Mouse (Mus musculus) gastrocnemius, adult 2 months (tissue): ENCODE results near the gene Myom1. TPM values are rescaled to one million over a fixed set of nuclear protein-coding genes. Genes with fewer than 3 reads are reported as not detected.

Experiments
- DNase-seq: peaks from one replicate; pipeline ENCODE4 v3.0.0; 2022
- H3K27ac ChIP-seq: fragments of 200-600 bp; 2 replicates; pipeline ENCODE4 v1.8.1; 2022; ENCODE audit warnings: mild to moderate bottlenecking
- H3K4me3 ChIP-seq: fragments of 200-600 bp; 2 replicates; pipeline ENCODE4 v1.8.1; 2022; ENCODE audit warnings: mild to moderate bottlenecking, moderate library complexity
- CTCF ChIP-seq: fragments of 200-600 bp; IDR thresholded peaks from 2 replicates; pipeline ENCODE4 v1.8.1; 2022; ENCODE audit warnings: antibody characterized with exemption, mild to moderate bottlenecking, moderate library complexity
- intact Hi-C: fragments of 180-260 bp; cut with DNase I; formaldehyde crosslinking; loops from one replicate; pipeline ENCODE4 v1.15.1; 2025
- total RNA-seq, 2 experiments: library from RNA; stranded (reverse); gene quantifications; 2 replicates each; pipeline ENCODE4 v1.2.3; 2021

Myom1 gene
- total RNA-seq, 2 experiments from 2014 or later, result 1,223 to 1,379 TPM

DNA sequence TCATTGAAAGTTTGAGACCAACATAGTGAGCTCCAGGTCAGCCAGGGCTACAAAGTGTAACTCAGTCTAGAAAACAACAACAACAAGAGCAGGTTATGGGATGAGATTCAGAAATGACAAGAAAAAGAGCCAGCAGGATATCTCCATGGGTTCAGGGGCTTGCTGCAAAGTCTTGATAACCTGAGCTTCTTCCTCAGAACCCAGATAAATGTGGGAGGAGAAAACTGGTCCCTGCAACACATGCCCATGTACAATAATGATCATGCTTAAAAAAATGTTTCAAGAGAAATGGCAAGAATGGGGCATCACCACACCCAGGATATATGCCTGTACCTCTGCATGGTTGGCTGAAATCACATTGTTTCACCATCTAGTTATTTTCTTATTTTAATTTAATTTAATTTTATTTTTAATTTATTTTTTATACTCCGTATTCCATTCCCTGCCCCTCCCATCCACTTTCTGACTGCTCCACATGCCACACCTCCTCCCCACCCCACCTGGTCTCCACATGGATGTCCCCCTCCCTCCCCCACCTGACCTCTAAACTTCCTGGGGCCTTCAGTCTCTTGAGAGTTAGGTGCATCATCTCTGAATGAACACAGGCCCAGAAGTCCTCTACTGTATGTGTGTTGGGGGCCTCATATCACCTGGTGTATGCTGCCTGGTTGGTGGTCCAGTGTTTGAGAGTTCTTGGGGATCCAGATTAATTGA is 143.0 kb downstream of the Myom1 start:
- no peak for DNase-seq
- no peak overlapping the region for H3K4me3 ChIP-seq
- H3K27ac ChIP-seq, result no peak overlapping the region
- intact Hi-C loops, result no loop called here
- no peak for TF ChIP-seq CTCF

DNA sequence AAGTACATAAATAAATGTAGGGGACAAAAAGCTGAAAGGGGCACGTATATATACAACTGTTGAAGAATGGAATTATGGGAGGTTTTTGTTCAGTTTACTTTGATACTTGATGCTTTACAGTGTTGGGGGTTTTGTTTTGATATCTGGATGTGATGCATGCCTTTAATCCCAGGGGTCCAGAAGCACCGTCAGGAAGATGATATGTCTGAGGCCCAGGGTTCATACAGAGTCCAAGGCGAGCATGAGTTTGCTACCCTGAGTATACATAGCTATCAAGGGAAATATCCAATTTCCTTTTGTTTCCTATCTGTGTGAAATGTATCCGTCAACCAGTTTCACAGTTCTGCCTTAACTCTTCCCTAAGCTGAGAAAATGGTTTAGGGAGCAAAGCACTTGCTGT is 150.9 kb downstream of the Myom1 start:
- Histone ChIP-seq H3K27ac (no peak overlapping the region), H3K4me3 (no peak overlapping the region)
- intact Hi-C loops, result no loop called here
- no peak for DNase-seq
- no peak for TF ChIP-seq CTCF

DNA sequence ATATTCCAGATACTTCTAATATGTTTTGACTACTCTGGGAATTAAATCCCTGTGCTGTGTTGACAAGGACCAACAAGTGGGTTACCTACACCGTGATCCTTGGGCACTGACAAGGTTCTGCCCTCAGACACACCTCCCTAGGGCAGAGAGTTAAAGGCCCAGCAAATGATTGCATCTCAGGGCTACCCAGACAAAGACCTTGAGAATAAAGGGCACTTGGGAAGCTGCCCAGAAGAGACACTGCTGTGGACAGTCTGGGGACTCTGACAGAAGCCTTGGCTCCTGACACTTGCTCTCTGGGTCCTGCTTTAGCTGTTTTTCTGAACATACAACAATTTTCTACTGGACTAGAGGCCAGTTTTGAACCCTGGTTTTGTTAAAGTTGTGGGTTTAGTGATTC is 152.8 kb downstream of the Myom1 start:
- Histone ChIP-seq H3K4me3 (no peak overlapping the region), H3K27ac (no peak overlapping the region)
- TF ChIP-seq CTCF, result no peak
- DNase-seq, result no peak
- intact Hi-C loops, result no loop called here

- no peak for DNase-seq
- intact Hi-C loops, result no loop called here
- Histone ChIP-seq H3K4me3 (no peak overlapping the region), H3K27ac (no peak overlapping the region)
- no peak for TF ChIP-seq CTCF
Measured at GRCm38 (mm10) chr17:71159152-71159567, 156.7 kb downstream of the Myom1 start.

DNA sequence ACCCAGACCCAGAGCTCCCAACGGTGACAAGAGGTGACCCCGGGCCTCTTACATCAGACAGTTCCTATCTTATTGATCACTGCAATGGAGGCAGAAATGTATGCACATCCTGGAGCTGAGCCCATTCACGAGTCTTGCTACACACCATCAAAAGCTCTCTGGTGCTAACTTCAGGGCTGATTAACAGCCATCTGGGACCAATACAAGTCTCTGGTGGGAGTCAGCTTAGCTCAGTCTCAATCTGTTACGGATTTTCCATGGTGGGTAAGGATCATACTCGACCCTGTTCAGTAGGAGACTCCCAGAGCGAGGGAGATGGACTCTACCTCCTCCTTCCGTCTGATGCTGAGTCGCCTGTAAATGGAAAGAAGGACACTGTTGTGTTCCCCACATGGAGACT is 157.3 kb downstream of the Myom1 start:
- intact Hi-C loops, result no loop called here
- Histone ChIP-seq H3K4me3 (no peak overlapping the region), H3K27ac (no peak overlapping the region)
- no peak for TF ChIP-seq CTCF
- no peak for DNase-seq

DNA sequence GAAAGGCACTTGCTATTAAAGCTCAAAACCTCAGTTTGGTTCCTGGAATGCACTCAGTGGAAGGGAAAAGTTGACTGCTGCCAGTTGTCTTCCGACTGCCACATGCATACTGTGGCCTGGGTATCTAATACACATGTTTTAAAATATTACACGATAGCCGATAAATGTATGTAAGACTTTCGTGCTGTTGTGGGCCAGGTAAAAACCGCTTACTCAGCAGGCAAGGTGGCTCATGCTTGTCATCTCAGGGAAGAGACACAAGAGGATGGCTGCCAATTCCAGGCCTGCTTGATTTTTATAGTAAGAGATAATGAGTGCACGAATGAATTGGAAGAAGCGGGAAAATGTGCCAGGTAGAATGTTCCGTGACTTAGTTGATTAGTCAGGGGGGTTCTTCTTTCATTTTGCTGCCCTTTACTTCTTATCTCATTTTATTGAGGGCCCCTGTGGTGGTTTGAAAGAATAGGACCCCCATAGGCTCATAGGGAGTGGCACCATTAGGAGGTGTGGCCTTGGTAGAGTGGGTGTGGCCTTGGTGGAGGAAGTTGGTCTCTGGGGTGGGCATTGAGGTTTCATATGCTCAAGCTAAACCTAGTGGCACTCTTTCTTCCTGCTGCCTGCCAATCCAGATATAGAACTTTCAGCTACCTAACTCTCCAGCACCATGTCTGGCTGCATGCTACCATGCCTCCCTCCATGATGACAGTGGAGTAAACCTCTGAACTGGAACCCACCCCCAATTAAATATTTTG is 158.0 kb downstream of the Myom1 start:
- TF ChIP-seq CTCF, result no peak
- DNase-seq, result no peak
- H3K27ac ChIP-seq, result no peak overlapping the region
- intact Hi-C loops, result no loop called here
- H3K4me3 ChIP-seq, result no peak overlapping the region

DNA sequence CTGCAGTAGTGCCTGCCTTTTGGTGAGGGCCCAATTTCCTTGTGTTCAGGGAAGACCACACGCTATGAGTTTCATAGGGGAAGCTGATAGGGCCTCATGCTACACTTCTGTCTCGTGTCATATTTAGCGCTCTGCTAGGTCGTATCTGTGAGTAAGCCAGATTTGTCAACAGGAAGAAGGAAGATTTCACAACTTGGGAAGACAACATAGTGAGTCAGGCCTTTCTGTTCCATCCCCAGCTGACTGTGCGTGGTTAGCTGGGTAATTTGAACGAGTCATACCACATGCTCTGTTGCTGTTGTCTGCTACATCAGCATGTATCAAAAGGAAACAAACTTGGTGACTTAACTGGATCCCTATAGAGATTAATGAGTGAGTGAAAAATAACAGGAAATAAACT is 162.6 kb downstream of the Myom1 start:
- no peak for TF ChIP-seq CTCF
- H3K4me3 ChIP-seq, result no peak overlapping the region
- peak; percentile 33 for DNase-seq
- H3K27ac ChIP-seq, result peak overlapping the region; percentile 24; the same call in 1 of the 2 replicates
- intact Hi-C loops, result no loop called here

DNA sequence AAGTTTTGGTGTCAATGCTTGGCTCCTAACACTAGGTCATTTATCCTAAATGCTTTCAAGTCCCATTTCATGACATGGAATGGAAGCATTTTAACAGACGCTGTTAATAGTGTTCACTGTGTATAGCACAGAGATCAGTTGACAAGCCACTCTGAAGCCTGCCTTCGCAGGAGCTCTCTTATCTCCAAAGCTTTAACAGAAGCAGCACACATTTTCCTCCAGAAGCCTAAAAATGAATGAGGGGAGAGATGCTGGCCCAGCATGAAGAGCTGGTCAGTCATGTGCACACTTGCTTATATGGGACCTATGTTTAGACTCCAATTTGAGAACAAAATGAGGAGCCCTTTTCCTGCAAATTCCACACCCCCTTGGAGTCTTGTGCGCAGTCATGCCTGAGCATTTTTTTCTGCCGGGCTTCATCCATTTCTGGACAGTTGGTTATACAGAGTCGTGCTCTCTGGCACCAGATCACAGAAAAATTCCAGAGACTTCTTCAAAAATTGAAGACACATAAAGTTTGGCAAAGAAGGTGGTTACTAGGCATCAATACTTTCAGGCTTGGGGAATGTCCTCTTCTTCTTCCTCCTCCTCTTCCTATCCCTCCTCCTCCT is 165.9 kb downstream of the Myom1 start:
- intact Hi-C loops, result no loop called here
- no peak overlapping the region for H3K27ac ChIP-seq
- no peak for TF ChIP-seq CTCF
- no peak for DNase-seq
- H3K4me3 ChIP-seq, result no peak overlapping the region

DNA sequence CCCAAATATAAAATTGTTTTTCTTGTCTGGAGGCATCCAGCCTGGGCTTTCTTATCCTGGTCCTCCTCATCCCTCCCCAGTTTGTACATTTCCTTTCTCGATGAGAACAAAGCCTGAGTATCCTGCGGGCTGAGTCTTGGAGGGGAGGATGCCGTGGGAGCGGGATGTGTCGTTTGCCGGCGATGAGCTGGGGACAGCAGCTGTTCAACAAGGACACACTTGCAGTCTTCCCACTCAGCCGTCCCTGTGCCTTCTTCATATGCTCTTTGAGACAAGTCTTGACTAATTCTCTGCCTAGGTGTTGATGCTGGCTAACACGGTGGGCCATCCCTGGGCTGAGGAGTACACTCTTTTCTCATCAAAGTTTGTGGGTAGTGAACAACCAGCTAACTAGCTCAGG is 166.4 kb downstream of the Myom1 start:
- Histone ChIP-seq H3K4me3 (no peak overlapping the region), H3K27ac (no peak overlapping the region)
- no peak for DNase-seq
- TF ChIP-seq CTCF, result no peak
- intact Hi-C loops, result no loop called here

DNA sequence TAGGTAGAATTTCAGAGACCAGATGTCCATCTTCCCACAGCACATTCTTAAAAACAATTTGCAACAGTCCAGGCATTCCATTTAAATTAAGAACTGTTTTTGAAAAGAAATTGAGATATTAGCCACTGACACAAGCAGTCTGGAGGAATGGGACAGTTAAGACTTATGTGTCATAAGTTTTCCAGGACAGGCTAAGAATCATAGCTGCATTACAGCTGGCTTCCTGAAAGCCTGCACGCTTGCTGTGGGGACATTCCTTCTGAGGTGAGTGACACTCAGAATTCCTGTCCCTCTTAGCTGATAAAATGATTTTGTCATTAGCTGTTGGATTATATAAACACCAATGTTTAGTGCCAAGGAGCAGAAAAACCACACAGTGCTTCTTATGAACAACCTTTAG is 167.2 kb downstream of the Myom1 start:
- TF ChIP-seq CTCF, result no peak
- intact Hi-C loops, result no loop called here
- H3K4me3 ChIP-seq, result no peak overlapping the region
- H3K27ac ChIP-seq, result no peak overlapping the region
- DNase-seq, result no peak

GRCm38 (mm10) chr17:71171161-71171560 is 168.7 kb downstream of the Myom1 start:
- DNase-seq, result no peak
- TF ChIP-seq CTCF, result no peak
- Histone ChIP-seq H3K4me3 (no peak overlapping the region), H3K27ac (no peak overlapping the region)
- intact Hi-C loops, result no loop called here

Other genes with a start within 250 kb of the Myom1 start
- 1 to 10 TPM; 3.1 to 8.5 TPM for gene Tgif1, start 149.1 kb upstream of the Myom1 start, total RNA-seq
- gene Myl12a, start 245 bp downstream of the Myom1 start, total RNA-seq, result 100 to 1,000 TPM; 301 to 553 TPM
- 1 to 10 TPM; 5.3 to 5.6 TPM for gene Lpin2, start 179.9 kb downstream of the Myom1 start, total RNA-seq